Mouse (Mus musculus) bone marrow macrophage, adult 2 months (primary cell): ENCODE data around the gene Blzf1.

Source experiments
- CTCF ChIP-seq: IDR thresholded peaks from 2 replicates; pipeline ENCODE4 v1.5.1; 2012; ENCODE audit warnings: low read depth, mild to moderate bottlenecking, low read length, moderate library complexity
- POLR2A ChIP-seq: IDR thresholded peaks from 2 replicates; pipeline ENCODE4 v1.6.1; 2012; ENCODE audit warnings: mild to moderate bottlenecking, low read depth, low read length, borderline replicate concordance

- TF ChIP-seq CTCF = no peak
- no peak for TF ChIP-seq POLR2A
Observed at GRCm38 (mm10) chr1:164318474-164318873, 11.2 kb upstream of the Blzf1 start.
